Mouse (Mus musculus) small intestine, adult 2 months (tissue): ENCODE measurements at regions not wholly inside any gene's neighbourhood (a gene's known extent, or its start where the extent isn't known, plus 50 kb on each side); places are given as distances from the start of the nearest gene placed in this dataset.

Experiments
- CTCF ChIP-seq: fragments of 200-500 bp; IDR thresholded peaks from 2 replicates; pipeline ENCODE4 v1.5.1; 2012; ENCODE audit warnings: low read depth, mild to moderate bottlenecking, control low read depth, inconsistent platforms, low read length, moderate library complexity, mixed read lengths; ENCODE audit not compliant: insufficient replicate concordance, insufficient read length; ENCODE audit errors: extremely low read depth
- POLR2A ChIP-seq: fragments of 200-500 bp; IDR thresholded peaks from 2 replicates; pipeline ENCODE4 v1.6.1; 2012; ENCODE audit warnings: low read depth, mild to moderate bottlenecking, control low read depth, inconsistent platforms, low read length, moderate library complexity

DNA sequence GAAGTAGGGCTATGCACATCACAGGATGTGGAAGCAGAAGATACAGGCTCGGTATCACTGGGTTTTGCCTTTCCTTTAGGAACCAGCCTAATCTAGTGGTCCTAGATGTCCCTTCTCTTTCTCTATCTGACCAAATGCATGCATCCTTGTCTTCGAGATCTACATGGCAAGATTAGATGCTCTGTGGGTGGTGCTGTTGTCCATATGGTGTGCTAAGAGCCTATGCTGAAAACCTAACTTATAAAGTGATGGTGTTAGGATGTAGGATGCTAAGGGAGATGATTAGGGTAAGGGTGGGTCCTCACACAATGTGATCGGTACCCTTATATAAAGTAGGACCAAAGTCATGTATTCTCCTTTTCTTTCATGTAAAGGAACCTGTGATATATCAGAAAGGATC lies 313.7 kb downstream of the Pdcd6ip start:
- no peak for TF ChIP-seq POLR2A
- TF ChIP-seq CTCF, result no peak
